Mouse (Mus musculus) CH12.LX (cell line): ENCODE measurements around the gene Fdxacb1. TPM values are rescaled to one million over a fixed set of nuclear protein-coding genes. Genes with fewer than 3 reads are reported as not detected.

ENCODE experiments used
- DNase-seq: peaks from one replicate; pipeline ENCODE4 v3.0.0-alpha.2; 2013; ENCODE audit errors: extremely low read depth
- H3K27ac ChIP-seq: 2 replicates; pipeline ENCODE4 v1.5.1; 2012; ENCODE audit warnings: low read depth, mild to moderate bottlenecking, control low read depth, moderate library complexity; ENCODE audit not compliant: insufficient read depth
- H3K27me3 ChIP-seq: replicated peaks from 2 replicates; pipeline ENCODE3; 2012; ENCODE audit warnings: inconsistent platforms
- H3K36me3 ChIP-seq, 2 experiments: replicated peaks in 1 of 2; 2 replicates each; pipeline versions ENCODE3 to v1.6.1; 2012; ENCODE audit warnings: inconsistent platforms in 1 of 2, low read length in 1 of 2, mild to moderate bottlenecking in 1 of 2, mixed read lengths in 1 of 2, moderate library complexity in 1 of 2; ENCODE audit not compliant: control insufficient read depth in 1 of 2, insufficient read depth in 1 of 2
- H3K4me1 ChIP-seq, 2 experiments: 2 replicates each; pipeline ENCODE4 v1.6.1; 2012; ENCODE audit warnings: inconsistent platforms in 1 of 2, moderate library complexity in 1 of 2; ENCODE audit not compliant: insufficient read depth in 2 of 2, control insufficient read depth in 1 of 2
- H3K4me2 ChIP-seq: 2 replicates; pipeline ENCODE4 v1.6.1; 2012; ENCODE audit warnings: low read depth, mild to moderate bottlenecking, control low read depth; ENCODE audit not compliant: poor library complexity, insufficient read depth, severe bottlenecking
- H3K4me3 ChIP-seq, 3 experiments: fragments of 150-350 bp in 1 of 3; sonication (generic) in 1 of 3; replicated peaks in 1 of 3; 2 replicates each; pipeline versions ENCODE3 to v1.5.1; 2011 to 2012; ENCODE audit warnings: low read depth in 2 of 3, low read length in 2 of 3, mild to moderate bottlenecking in 2 of 3, moderate library complexity in 2 of 3, control low read depth in 1 of 3, improper control_type of control experiment in 1 of 3, inconsistent platforms in 1 of 3, mixed read lengths in 1 of 3; ENCODE audit not compliant: poor library complexity in 1 of 3
- H3K79me2 ChIP-seq: replicated peaks from 2 replicates; pipeline ENCODE4 v1.6.1; 2012; ENCODE audit warnings: mild to moderate bottlenecking, moderate library complexity; ENCODE audit not compliant: control insufficient read depth, poor library complexity, insufficient read depth, severe bottlenecking; ENCODE audit errors: extremely low read depth
- H3K9ac ChIP-seq: 2 replicates; pipeline ENCODE4 v1.6.1; 2012; ENCODE audit warnings: low read depth, mild to moderate bottlenecking, control low read depth, moderate library complexity; ENCODE audit not compliant: insufficient read depth
- H3K9me3 ChIP-seq: replicated peaks from 2 replicates; pipeline ENCODE3; 2012; ENCODE audit warnings: low read length, inconsistent platforms, mixed read lengths
- BHLHE40 ChIP-seq: IDR thresholded peaks from 2 replicates; pipeline ENCODE4 v1.6.1; 2011; ENCODE audit warnings: mild to moderate bottlenecking, low read depth, low read length, improper control_type of control experiment
- CHD1 ChIP-seq: IDR thresholded peaks from 2 replicates; pipeline ENCODE4 v1.6.1; 2012; ENCODE audit warnings: low read depth, low read length, improper control_type of control experiment, inconsistent platforms
- CHD2 ChIP-seq: IDR thresholded peaks from 2 replicates; pipeline ENCODE4 v1.6.1; 2011; ENCODE audit warnings: low read length, improper control_type of control experiment
- E2F4 ChIP-seq: IDR thresholded peaks from 2 replicates; pipeline ENCODE4 v1.6.1; 2011; ENCODE audit warnings: low read depth, low read length, improper control_type of control experiment; ENCODE audit not compliant: insufficient replicate concordance
- ELF1 ChIP-seq: IDR thresholded peaks from 2 replicates; pipeline ENCODE4 v1.6.1; 2014; ENCODE audit warnings: low read depth, mild to moderate bottlenecking, inconsistent platforms, low read length, improper control_type of control experiment
- EP300 ChIP-seq: IDR thresholded peaks from 2 replicates; pipeline ENCODE4 v1.6.1; 2011; ENCODE audit warnings: low read length, improper control_type of control experiment
- ETS1 ChIP-seq: conservative IDR thresholded peaks from 2 replicates; pipeline ENCODE4 v1.6.1; 2012; ENCODE audit warnings: low read depth, mild to moderate bottlenecking, inconsistent platforms, low read length, improper control_type of control experiment, moderate library complexity
- GABPA ChIP-seq: IDR thresholded peaks from 2 replicates; pipeline ENCODE4 v1.6.1; 2012; ENCODE audit warnings: low read depth, low read length, improper control_type of control experiment, inconsistent platforms; ENCODE audit not compliant: insufficient replicate concordance
- IRF4 ChIP-seq: IDR thresholded peaks from 2 replicates; pipeline ENCODE4 v1.6.1; 2014; ENCODE audit warnings: low read depth, mild to moderate bottlenecking, inconsistent platforms, low read length, improper control_type of control experiment
- JUN ChIP-seq: IDR thresholded peaks from 2 replicates; pipeline ENCODE4 v1.6.1; 2011; ENCODE audit warnings: low read depth, mild to moderate bottlenecking, low read length, improper control_type of control experiment, moderate library complexity; ENCODE audit not compliant: insufficient read depth
- JUND ChIP-seq: conservative IDR thresholded peaks from 2 replicates; pipeline ENCODE4 v1.6.1; 2011; ENCODE audit warnings: low read depth, low read length, improper control_type of control experiment
- KAT2A ChIP-seq: IDR thresholded peaks from 2 replicates; pipeline ENCODE4 v1.6.1; 2012; ENCODE audit warnings: low read length, improper control_type of control experiment, inconsistent platforms; ENCODE audit not compliant: insufficient replicate concordance
- MAFK ChIP-seq: IDR thresholded peaks from 2 replicates; pipeline ENCODE4 v1.6.1; 2011; ENCODE audit warnings: low read length, improper control_type of control experiment; ENCODE audit not compliant: insufficient replicate concordance
- MAX ChIP-seq: IDR thresholded peaks from 2 replicates; pipeline ENCODE4 v1.6.1; 2011; ENCODE audit warnings: low read length, improper control_type of control experiment
- MAZ ChIP-seq: IDR thresholded peaks from 2 replicates; pipeline ENCODE4 v1.6.1; 2012; ENCODE audit warnings: low read depth, mild to moderate bottlenecking, inconsistent platforms, low read length, improper control_type of control experiment, moderate library complexity
- MEF2A ChIP-seq: IDR thresholded peaks from 2 replicates; pipeline ENCODE4 v1.6.1; 2014; ENCODE audit warnings: low read depth, mild to moderate bottlenecking, inconsistent platforms, low read length, improper control_type of control experiment, borderline replicate concordance
- MXI1 ChIP-seq: IDR thresholded peaks from 2 replicates; pipeline ENCODE4 v1.6.1; 2011; ENCODE audit warnings: mild to moderate bottlenecking, low read depth, low read length, improper control_type of control experiment
- MYC ChIP-seq: IDR thresholded peaks from 2 replicates; pipeline ENCODE4 v1.6.1; 2011; ENCODE audit warnings: low read depth, mild to moderate bottlenecking, improper control_type of control experiment, low read length
- NELFE ChIP-seq: IDR thresholded peaks from 2 replicates; pipeline ENCODE4 v1.6.1; 2011; ENCODE audit warnings: low read depth, low read length, improper control_type of control experiment
- PAX5 ChIP-seq: IDR thresholded peaks from 2 replicates; pipeline ENCODE4 v1.6.1; 2012; ENCODE audit warnings: low read length, inconsistent platforms, mixed read lengths
- POLR2A ChIP-seq: IDR thresholded peaks from 2 replicates; pipeline ENCODE4 v1.6.1; 2011; ENCODE audit warnings: low read depth, mild to moderate bottlenecking, improper control_type of control experiment, low read length
- POLR2AphosphoS2 ChIP-seq: IDR thresholded peaks from 2 replicates; pipeline ENCODE4 v1.6.1; 2011; ENCODE audit warnings: low read depth, low read length, improper control_type of control experiment
- RAD21 ChIP-seq: IDR thresholded peaks from 2 replicates; pipeline ENCODE4 v1.6.1; 2011; ENCODE audit warnings: low read depth, mild to moderate bottlenecking, low read length, improper control_type of control experiment, moderate library complexity
- RCOR1 ChIP-seq: conservative IDR thresholded peaks from 2 replicates; pipeline ENCODE4 v1.6.1; 2012; ENCODE audit warnings: low read depth, mild to moderate bottlenecking, inconsistent platforms, low read length, improper control_type of control experiment
- SIN3A ChIP-seq: IDR thresholded peaks from 2 replicates; pipeline ENCODE4 v1.6.1; 2012; ENCODE audit warnings: low read length, improper control_type of control experiment, inconsistent platforms
- SMC3 ChIP-seq: IDR thresholded peaks from 2 replicates; pipeline ENCODE4 v1.6.1; 2011; ENCODE audit warnings: low read depth, low read length, improper control_type of control experiment
- TBP ChIP-seq: conservative IDR thresholded peaks from 2 replicates; pipeline ENCODE4 v1.6.1; 2011; ENCODE audit warnings: low read depth, low read length, improper control_type of control experiment
- USF1 ChIP-seq: IDR thresholded peaks from 2 replicates; pipeline ENCODE4 v1.6.1; 2014; ENCODE audit warnings: low read depth, mild to moderate bottlenecking, inconsistent platforms, low read length, improper control_type of control experiment
- USF2 ChIP-seq: conservative IDR thresholded peaks from 2 replicates; pipeline ENCODE4 v1.6.1; 2011; ENCODE audit warnings: low read depth, low read length, improper control_type of control experiment
- ZC3H11A ChIP-seq: IDR thresholded peaks from 2 replicates; pipeline ENCODE4 v1.6.1; 2012; ENCODE audit warnings: low read depth, mild to moderate bottlenecking, inconsistent platforms, low read length, improper control_type of control experiment
- ZKSCAN1 ChIP-seq: IDR thresholded peaks from 2 replicates; pipeline ENCODE4 v1.6.1; 2012; ENCODE audit warnings: low read depth, inconsistent platforms, low read length, improper control_type of control experiment, borderline replicate concordance
- ZMIZ1 ChIP-seq: IDR thresholded peaks from 2 replicates; pipeline ENCODE4 v1.6.1; 2012; ENCODE audit warnings: low read depth, mild to moderate bottlenecking, inconsistent platforms, low read length, improper control_type of control experiment
- ZNF384 ChIP-seq: IDR thresholded peaks from 2 replicates; pipeline ENCODE4 v1.6.1; 2012; ENCODE audit warnings: low read depth, low read length, improper control_type of control experiment, inconsistent platforms
- dilution Hi-C: fragments of 300-500 bp; cut with MboI; formaldehyde crosslinking; loops from 2 replicates; pipeline ENCODE4 v1.14.3; 2020; ENCODE audit warnings: low sequenced_read_pairs; ENCODE audit not compliant: extremely low pct_unique_long_range_greater_than_20kb, extremely low pct_ligation_motif_present
- in situ Hi-C: fragments of 300-500 bp; cut with MboI; formaldehyde crosslinking; loops from 3 replicates; pipeline ENCODE4 v1.14.3; 2019; ENCODE audit warnings: low sequenced_read_pairs, low pct_ligation_motif_present, low pct_unique_long_range_greater_than_20kb, mixed read lengths
- polyA plus RNA-seq: library from polyadenylated mRNA; unstranded; fragments of >175 nt; gene quantifications from 2 replicates; pipeline ENCODE4 v1.2.1, GENCODE M21; 2012; ENCODE audit warnings: low read depth; ENCODE audit not compliant: insufficient read length
- total RNA-seq, 2 experiments: library from RNA; depleted of rRNA; stranded (reverse); fragments of 300-350 nt in 1 of 2; fragments of >200 nt in 1 of 2; gene quantifications; 2 replicates each; pipeline ENCODE4 v1.2.3; 2012 to 2014

Fdxacb1 gene
- total and polyA plus RNA-seq, 3 experiments: 5.6 to 9.5 (median 8.5) TPM

GRCm38 (mm10) chr9:50770011-50770410 lies 2.0 kb downstream of the Fdxacb1 start:
- H3K4me2 ChIP-seq: no peak overlapping the region
- H3K9ac ChIP-seq: no peak overlapping the region
- peaks cover 7 to 20% of the 10 kb centered on the region in 2 experiments; a peak in 2 of 4 replicates for H3K4me1 ChIP-seq
- peaks cover 10% of the 10 kb centered on the region for H3K79me2 ChIP-seq
- H3K27ac ChIP-seq: no peak overlapping the region
- no peaks in the 10 kb centered on the region for H3K27me3 ChIP-seq
- H3K36me3 ChIP-seq: peaks cover 8 to 25% of the 10 kb centered on the region in 2 experiments
- DNase-seq: no peak
- TF ChIP-seq JUN: no peak
- TF ChIP-seq RAD21: no peak
- no peak for TF ChIP-seq NELFE
- TF ChIP-seq RCOR1: no peak
- TF ChIP-seq MAFK: no peak
- no peak for TF ChIP-seq KAT2A
- TF ChIP-seq CHD1: no peak
- TF ChIP-seq ZC3H11A: no peak
- no peak for TF ChIP-seq MEF2A
- no peak for TF ChIP-seq CHD2
- in situ Hi-C loops: no loop called here
- no peak overlapping the region for H3K4me3 ChIP-seq
- dilution Hi-C loops: no loop called here
- H3K9me3 ChIP-seq: no peaks in the 10 kb centered on the region

GRCm38 (mm10) chr9:50774026-50774462 lies 6.0 kb downstream of the Fdxacb1 start:
- in situ Hi-C loops (no loop called here), dilution Hi-C loops (no loop called here)
- peak overlapping the region; percentile 95 for H3K9ac ChIP-seq
- peak overlapping the region; percentile 62 to 80 (median 76) for H3K4me3 ChIP-seq
- no peaks in the 10 kb centered on the region for H3K27me3 ChIP-seq
- no peaks in the 10 kb centered on the region for H3K9me3 ChIP-seq
- H3K79me2 ChIP-seq: peaks cover 10% of the 10 kb centered on the region
- peak overlapping the region; percentile 83 for H3K27ac ChIP-seq
- peak overlapping the region; percentile 100 for H3K4me2 ChIP-seq
- peaks cover 8 to 24% of the 10 kb centered on the region in 2 experiments; a peak in 3 of 4 replicates for H3K4me1 ChIP-seq
- H3K36me3 ChIP-seq: peaks cover 10 to 40% of the 10 kb centered on the region in 2 experiments
- DNase-seq: peak; percentile 65
- no peak for TF ChIP-seq CHD2
- no peak for TF ChIP-seq USF2
- TF ChIP-seq CHD1: peak; percentile 61
- no peak for TF ChIP-seq PAX5
- TF ChIP-seq POLR2AphosphoS2: no peak
- TF ChIP-seq MYC: peak; percentile 58; the same call in 1 of the 2 replicates
- no peak for TF ChIP-seq ZNF384
- TF ChIP-seq ZKSCAN1: no peak
- TF ChIP-seq IRF4: peak; percentile 95
- TF ChIP-seq SMC3: no peak
- no peak for TF ChIP-seq SIN3A
- no peak for TF ChIP-seq NELFE
- TF ChIP-seq E2F4: no peak
- TF ChIP-seq BHLHE40: peak; percentile 54; the same call in 1 of the 2 replicates
- TF ChIP-seq ZC3H11A: no peak
- no peak for TF ChIP-seq RCOR1
- no peak for TF ChIP-seq MAZ
- no peak for TF ChIP-seq USF1
- no peak; the same call in 1 of the 2 replicates for TF ChIP-seq ETS1
- no peak for TF ChIP-seq POLR2A
- no peak for TF ChIP-seq TBP
- peak; percentile 43; the same call in 1 of the 2 replicates for TF ChIP-seq JUND
- no peak for TF ChIP-seq MAFK
- 0 out of 2 replicates have a peak, but pooled peaks have one; percentile 39 for TF ChIP-seq MAX
- peak; percentile 85 for TF ChIP-seq EP300
- no peak for TF ChIP-seq GABPA
- TF ChIP-seq ZMIZ1: no peak
- no peak for TF ChIP-seq ELF1
- TF ChIP-seq MXI1: 0 out of 2 replicates have a peak, but pooled peaks have one; percentile 23
